Mouse (Mus musculus): ENCODE measurements around the gene Caprin1. TPM values are rescaled to one million over a fixed set of nuclear protein-coding genes. Genes with fewer than 3 reads are reported as not detected.

Gene Caprin1
- polyA plus RNA-seq, 1 experiment from 2014 or later = 293 TPM

GRCm38 (mm10) chr2:103828900-103829299 lies 31.5 kb upstream of the Caprin1 start:
- Histone ChIP-seq H3K27me3 (replicated peaks) (no peaks in the 10 kb centered on the region), H3K4me1 (replicated peaks) (0 out of 2 replicates have a peak, but pooled peaks cover 6% of the 10 kb centered on the region), H3K9me3 (replicated peaks) (no peaks in the 10 kb centered on the region), H3K4me3 (no peak overlapping the region), H3K36me3 (no peaks in the 10 kb centered on the region), H3K9ac (no peak overlapping the region), H3K4me2 (no peak overlapping the region), H3K27ac (ENCODE audit: poor library complexity, severe bottlenecking) (no peak overlapping the region)
- ATAC-seq (ENCODE audit: insufficient number of reproducible peaks, low FRiP score) = no peak

GRCm38 (mm10) chr2:103824916-103825315 lies 27.5 kb upstream of the Caprin1 start:
- H3K27ac ChIP-seq (ENCODE audit: poor library complexity, severe bottlenecking) = no peak overlapping the region
- H3K4me3 ChIP-seq = no peak overlapping the region
- no peak overlapping the region for H3K9ac ChIP-seq
- WGBS = 79% methylated on average over 4 of the region's 4 CpGs
- no peaks in the 10 kb centered on the region for H3K4me1 ChIP-seq (replicated peaks)
- H3K9me3 ChIP-seq (replicated peaks) = no peaks in the 10 kb centered on the region
- ATAC-seq (ENCODE audit: insufficient number of reproducible peaks, low FRiP score) = no peak
- no peaks in the 10 kb centered on the region for H3K36me3 ChIP-seq
- no peak overlapping the region for H3K4me2 ChIP-seq
- no peaks in the 10 kb centered on the region for H3K27me3 ChIP-seq (replicated peaks)

GRCm38 (mm10) chr2:103822560-103822959 lies 25.1 kb upstream of the Caprin1 start:
- no peak overlapping the region for H3K9ac ChIP-seq
- 57% methylated on average over 7 of the region's 7 CpGs for WGBS
- no peak overlapping the region for H3K27ac ChIP-seq (ENCODE audit: poor library complexity, severe bottlenecking)
- ATAC-seq (ENCODE audit: insufficient number of reproducible peaks, low FRiP score) = no peak
- H3K9me3 ChIP-seq (replicated peaks) = no peaks in the 10 kb centered on the region
- H3K4me2 ChIP-seq = no peak overlapping the region
- H3K4me1 ChIP-seq (replicated peaks) = no peaks in the 10 kb centered on the region
- H3K4me3 ChIP-seq = no peak overlapping the region
- no peaks in the 10 kb centered on the region for H3K27me3 ChIP-seq (replicated peaks)
- H3K36me3 ChIP-seq = no peaks in the 10 kb centered on the region

GRCm38 (mm10) chr2:103817145-103817895 lies 19.9 kb upstream of the Caprin1 start:
- Histone ChIP-seq H3K36me3 (no peaks in the 10 kb centered on the region), H3K9me3 (replicated peaks) (no peaks in the 10 kb centered on the region), H3K27me3 (replicated peaks) (no peaks in the 10 kb centered on the region), H3K4me3 (0 out of 2 replicates have a peak overlapping the region, but pooled peaks have one; percentile 8), H3K9ac (no peak overlapping the region), H3K27ac (ENCODE audit: poor library complexity, severe bottlenecking) (no peak overlapping the region), H3K4me1 (replicated peaks) (no peaks in the 10 kb centered on the region), H3K4me2 (peak overlapping the region; percentile 41)
- 27% methylated on average over 6 of the region's 6 CpGs for WGBS
- peak; percentile 42; the same call in 1 of the 2 replicates for ATAC-seq (ENCODE audit: insufficient number of reproducible peaks, low FRiP score)

- no peaks in the 10 kb centered on the region for H3K9me3 ChIP-seq (replicated peaks)
- H3K4me2 ChIP-seq = no peak overlapping the region
- ATAC-seq (ENCODE audit: insufficient number of reproducible peaks, low FRiP score) = no peak
- WGBS = 73% methylated on average over 3 of the region's 3 CpGs
- no peak overlapping the region for H3K9ac ChIP-seq
- no peak overlapping the region for H3K4me3 ChIP-seq
- no peaks in the 10 kb centered on the region for H3K36me3 ChIP-seq
- H3K27me3 ChIP-seq (replicated peaks) = no peaks in the 10 kb centered on the region
- no peak overlapping the region for H3K27ac ChIP-seq (ENCODE audit: poor library complexity, severe bottlenecking)
- H3K4me1 ChIP-seq (replicated peaks) = no peaks in the 10 kb centered on the region
Measured at GRCm38 (mm10) chr2:103815976-103816375, 18.5 kb upstream of the Caprin1 start.

GRCm38 (mm10) chr2:103811465-103812191 lies 14.2 kb upstream of the Caprin1 start:
- ATAC-seq (ENCODE audit: insufficient number of reproducible peaks, low FRiP score) = no peak
- no peak overlapping the region for H3K4me2 ChIP-seq
- no peaks in the 10 kb centered on the region for H3K27me3 ChIP-seq (replicated peaks)
- H3K9ac ChIP-seq = no peak overlapping the region
- no peaks in the 10 kb centered on the region for H3K4me1 ChIP-seq (replicated peaks)
- WGBS = 54% methylated on average over 5 of the region's 5 CpGs
- no peak overlapping the region for H3K4me3 ChIP-seq
- no peaks in the 10 kb centered on the region for H3K9me3 ChIP-seq (replicated peaks)
- no peaks in the 10 kb centered on the region for H3K36me3 ChIP-seq
- H3K27ac ChIP-seq (ENCODE audit: poor library complexity, severe bottlenecking) = no peak overlapping the region

GRCm38 (mm10) chr2:103810412-103810811 lies 13.0 kb upstream of the Caprin1 start:
- WGBS = 83% methylated on average over 6 of the region's 6 CpGs
- Histone ChIP-seq H3K36me3 (no peaks in the 10 kb centered on the region), H3K27ac (ENCODE audit: poor library complexity, severe bottlenecking) (no peak overlapping the region), H3K4me2 (no peak overlapping the region), H3K9me3 (replicated peaks) (no peaks in the 10 kb centered on the region), H3K9ac (no peak overlapping the region), H3K4me3 (no peak overlapping the region), H3K4me1 (replicated peaks) (no peaks in the 10 kb centered on the region), H3K27me3 (replicated peaks) (no peaks in the 10 kb centered on the region)
- no peak for ATAC-seq (ENCODE audit: insufficient number of reproducible peaks, low FRiP score)

GRCm38 (mm10) chr2:103808466-103808865 lies 11.0 kb upstream of the Caprin1 start:
- no peaks in the 10 kb centered on the region for H3K36me3 ChIP-seq
- no peaks in the 10 kb centered on the region for H3K9me3 ChIP-seq (replicated peaks)
- H3K4me2 ChIP-seq = no peak overlapping the region
- no peak overlapping the region for H3K9ac ChIP-seq
- no peak for ATAC-seq (ENCODE audit: insufficient number of reproducible peaks, low FRiP score)
- no peak overlapping the region for H3K4me3 ChIP-seq
- no peak overlapping the region for H3K27ac ChIP-seq (ENCODE audit: poor library complexity, severe bottlenecking)
- H3K27me3 ChIP-seq (replicated peaks) = no peaks in the 10 kb centered on the region
- H3K4me1 ChIP-seq (replicated peaks) = peaks cover 10% of the 10 kb centered on the region

- no peak overlapping the region for H3K4me3 ChIP-seq
- 80% methylated on average over 5 of the region's 5 CpGs for WGBS
- H3K27me3 ChIP-seq (replicated peaks) = no peaks in the 10 kb centered on the region
- no peak for ATAC-seq (ENCODE audit: insufficient number of reproducible peaks, low FRiP score)
- H3K9me3 ChIP-seq (replicated peaks) = no peaks in the 10 kb centered on the region
- H3K4me2 ChIP-seq = no peak overlapping the region
- H3K9ac ChIP-seq = no peak overlapping the region
- peaks cover 16% of the 10 kb centered on the region for H3K4me1 ChIP-seq (replicated peaks)
- no peaks in the 10 kb centered on the region for H3K36me3 ChIP-seq
- H3K27ac ChIP-seq (ENCODE audit: poor library complexity, severe bottlenecking) = no peak overlapping the region
Measured at GRCm38 (mm10) chr2:103803770-103804530, 6.5 kb upstream of the Caprin1 start.

- no peak overlapping the region for H3K4me2 ChIP-seq
- 88% methylated on average over 1 of the region's 1 CpGs for WGBS
Measured at GRCm38 (mm10) chr2:103802422-103802821, 5.0 kb upstream of the Caprin1 start.

GRCm38 (mm10) chr2:103796861-103797466 lies 485 bp downstream of the Caprin1 start:
- peak overlapping the region; percentile 95 for H3K4me3 ChIP-seq
- H3K27me3 ChIP-seq (replicated peaks) = no peaks in the 10 kb centered on the region
- peak overlapping the region; percentile 70 for H3K4me2 ChIP-seq
- H3K36me3 ChIP-seq = peaks cover 16% of the 10 kb centered on the region
- peak overlapping the region; percentile 99 for H3K9ac ChIP-seq
- H3K27ac ChIP-seq (ENCODE audit: poor library complexity, severe bottlenecking) = peak overlapping the region; percentile 100
- no peaks in the 10 kb centered on the region for H3K9me3 ChIP-seq (replicated peaks)
- peak; percentile 87 for ATAC-seq (ENCODE audit: insufficient number of reproducible peaks, low FRiP score)
- H3K4me1 ChIP-seq (replicated peaks) = peaks cover 23% of the 10 kb centered on the region
- 0% methylated on average over 45 of the region's 72 CpGs for WGBS

More at GRCm38 (mm10) chr2:103802422-103802821, 5.0 kb upstream of the Caprin1 start:
- H3K4me1 ChIP-seq (replicated peaks) = peaks cover 20% of the 10 kb centered on the region
- no peak overlapping the region for H3K9ac ChIP-seq
- ATAC-seq (ENCODE audit: insufficient number of reproducible peaks, low FRiP score) = no peak
- H3K27ac ChIP-seq (ENCODE audit: poor library complexity, severe bottlenecking) = no peak overlapping the region
- H3K27me3 ChIP-seq (replicated peaks) = no peaks in the 10 kb centered on the region
- H3K4me3 ChIP-seq = no peak overlapping the region
- no peaks in the 10 kb centered on the region for H3K9me3 ChIP-seq (replicated peaks)
- no peaks in the 10 kb centered on the region for H3K36me3 ChIP-seq
